Mouse (Mus musculus) gastrocnemius, postnatal 10 days (tissue): ENCODE data around the gene Rab4b. TPM values are rescaled to one million over a fixed set of nuclear protein-coding genes. Genes with fewer than 3 reads are reported as not detected.
A peak's percentile ranks its signal among the peaks of the same experiment; 100 is the strongest.

Experiments
- DNase-seq: peaks from one replicate; pipeline ENCODE4 v3.0.0; 2021; ENCODE audit warnings: mixed read lengths
- total RNA-seq, 2 experiments: library from RNA; stranded (reverse); gene quantifications; 2 replicates each; pipeline ENCODE4 v1.2.3; 2021

Rab4b gene
- total RNA-seq, 2 experiments from 2014 or later: 22.7 to 25.2 TPM

GRCm38 (mm10) chr7:27184964-27185363, 6.3 kb upstream of the Rab4b start:
- peak; percentile 42 for DNase-seq

GRCm38 (mm10) chr7:27182498-27182897, 3.8 kb upstream of the Rab4b start:
- no peak for DNase-seq

GRCm38 (mm10) chr7:27180837-27181695, 2.4 kb upstream of the Rab4b start, which contains the start of the genes Gm21983 and Mia:
Gene Gm21983 (minus strand): TSS chr7:27181086.
Gene Mia (minus strand): TSS chr7:27181157.
- no peak for DNase-seq

GRCm38 (mm10) chr7:27180036-27180435, 1.3 kb upstream of the Rab4b start:
- peak; percentile 73 for DNase-seq

GRCm38 (mm10) chr7:27179217-27179918, 672 bp upstream of the Rab4b start:
- DNase-seq: no peak

GRCm38 (mm10) chr7:27177942-27178323, 763 bp downstream of the Rab4b start:
- DNase-seq: no peak

- no peak for DNase-seq
These were observed 3.8 kb downstream of the Rab4b start for GRCm38 (mm10) chr7:27174896-27175295.

- no peak for DNase-seq
These were observed 4.2 kb downstream of the Rab4b start for GRCm38 (mm10) chr7:27174496-27174895.

- DNase-seq: no peak
These were observed 7.7 kb downstream of the Rab4b start for GRCm38 (mm10) chr7:27170981-27171380.

GRCm38 (mm10) chr7:27168371-27168770, 10.3 kb downstream of the Rab4b start:
- DNase-seq: no peak

- DNase-seq: no peak
These were observed 11.1 kb downstream of the Rab4b start for GRCm38 (mm10) chr7:27167475-27168094.

GRCm38 (mm10) chr7:27166614-27167474, 11.9 kb downstream of the Rab4b start, which contains the start of gene Egln2:
Gene Egln2 (minus strand): TSS chr7:27166802.
- peak; percentile 98 for DNase-seq

GRCm38 (mm10) chr7:27166229-27166613, 12.5 kb downstream of the Rab4b start:
- DNase-seq: peak; percentile 89

- no peak for DNase-seq
These were observed 13.0 kb downstream of the Rab4b start for GRCm38 (mm10) chr7:27165696-27166095.

GRCm38 (mm10) chr7:27165007-27165655, 13.6 kb downstream of the Rab4b start:
- DNase-seq: no peak

GRCm38 (mm10) chr7:27164112-27164947, 14.4 kb downstream of the Rab4b start:
- DNase-seq: no peak

GRCm38 (mm10) chr7:27163450-27163805, 15.3 kb downstream of the Rab4b start:
- DNase-seq: no peak

- no peak for DNase-seq
These were observed 15.8 kb downstream of the Rab4b start for GRCm38 (mm10) chr7:27162780-27163449.

GRCm38 (mm10) chr7:27161744-27162143, 17.0 kb downstream of the Rab4b start:
- DNase-seq: no peak

- no peak for DNase-seq
These were observed 17.8 kb downstream of the Rab4b start for GRCm38 (mm10) chr7:27160921-27161320.
